Mouse (Mus musculus) liver, embryonic 14.5 days (tissue): ENCODE measurements at regions not wholly inside any gene's neighbourhood (a gene's known extent, or its start where the extent isn't known, plus 50 kb on each side); places are given as distances from the start of the nearest gene placed in this dataset.

Experiments used
- ATAC-seq: fragments of 200-750 bp; cut with Nextera tagmentation; 2 replicates; pipeline ENCODE4 v1.8.0; 2017; ENCODE audit warnings: moderate number of reproducible peaks, mild to moderate bottlenecking, moderate library complexity; ENCODE audit not compliant: insufficient read depth
- DNase-seq, 3 experiments: peaks; one replicate each; pipeline ENCODE4 v3.0.0-alpha.2; 2012 to 2013; ENCODE audit warnings: low read depth in 3 of 3, low spot score in 3 of 3
- H3K27ac ChIP-seq: fragments of 300-500 bp; sonication (generic); 2 replicates; pipeline ENCODE4 v1.5.1; 2014; ENCODE audit warnings: moderate library complexity, mild to moderate bottlenecking, control low read depth, inconsistent platforms
- H3K27me3 ChIP-seq: fragments of 300-500 bp; sonication (generic); 2 replicates; pipeline ENCODE4 v1.6.1; 2014; ENCODE audit warnings: mild to moderate bottlenecking, low read length, moderate library complexity; ENCODE audit not compliant: control insufficient read depth, insufficient read depth
- H3K36me3 ChIP-seq: fragments of 300-500 bp; sonication (generic); replicated peaks from 2 replicates; pipeline ENCODE4 v1.6.1; 2014; ENCODE audit warnings: low read depth; ENCODE audit not compliant: control insufficient read depth, insufficient read depth
- H3K4me1 ChIP-seq, 2 experiments: fragments of 200-500 bp in 1 of 2; fragments of 300-500 bp in 1 of 2; sonication (generic) in 1 of 2; replicated peaks; 2 replicates each; pipeline ENCODE4 v1.6.1; 2012 to 2014; ENCODE audit warnings: antibody characterized with exemption in 1 of 2, inconsistent platforms in 1 of 2, low read length in 1 of 2; ENCODE audit not compliant: control insufficient read depth in 2 of 2, insufficient read depth in 2 of 2
- H3K4me2 ChIP-seq: fragments of 300-500 bp; sonication (generic); 2 replicates; pipeline ENCODE4 v1.6.1; 2014; ENCODE audit warnings: low read depth, mild to moderate bottlenecking, control low read depth, moderate library complexity
- H3K4me3 ChIP-seq, 2 experiments: fragments of 200-500 bp in 1 of 2; fragments of 300-500 bp in 1 of 2; sonication (generic) in 1 of 2; 2 replicates each; pipeline ENCODE4 v1.5.1; 2012 to 2014; ENCODE audit warnings: low read depth in 2 of 2, low read length in 2 of 2, mild to moderate bottlenecking in 2 of 2, control low read depth in 1 of 2, inconsistent platforms in 1 of 2, moderate library complexity in 1 of 2; ENCODE audit not compliant: insufficient read depth in 1 of 2
- H3K9ac ChIP-seq: fragments of 300-500 bp; sonication (generic); replicated peaks from 2 replicates; pipeline ENCODE4 v1.6.1; 2014; ENCODE audit warnings: mild to moderate bottlenecking, control low read depth, moderate library complexity
- H3K9me3 ChIP-seq: fragments of 300-500 bp; sonication (generic); 2 replicates; pipeline ENCODE4 v1.6.1; 2016; ENCODE audit warnings: low read length, mixed read lengths; ENCODE audit not compliant: control insufficient read depth
- CTCF ChIP-seq: IDR thresholded peaks from 2 replicates; pipeline ENCODE4 v1.5.1; 2016; ENCODE audit warnings: antibody characterized with exemption, low read depth, control low read depth
- EP300 ChIP-seq: IDR thresholded peaks from 2 replicates; pipeline ENCODE4 v1.6.1; 2016; ENCODE audit warnings: antibody characterized with exemption, low read depth
- WGBS: fragments of 180-500 bp; shearing (Covaris S2); extraction: QIAGEN DNeasy Blood & Tissue Kit; methylation state at CpG from one replicate; pipeline ENCODE4 v1.1.7; 2014; ENCODE audit not compliant: insufficient replicate concordance; 5-methylcytosine and 5-hydroxymethylcytosine counted together

GRCm38 (mm10) chr12:112434673-112435294 is 54.5 kb upstream of the A530016L24Rik start:
- Histone ChIP-seq H3K36me3 (no peaks in the 10 kb centered on the region), H3K4me3 (no peak overlapping the region), H3K27me3 (no peaks in the 10 kb centered on the region), H3K4me1 (no peaks in the 10 kb centered on the region), H3K9me3 (no peaks in the 10 kb centered on the region), H3K27ac (no peak overlapping the region), H3K9ac (no peak overlapping the region), H3K4me2 (no peak overlapping the region)
- ATAC-seq = no peak
- WGBS = 45% methylated on average over 3 of the region's 3 CpGs
- no peak for DNase-seq
- TF ChIP-seq CTCF = no peak
- no peak for TF ChIP-seq EP300

- no peaks in the 10 kb centered on the region for H3K9me3 ChIP-seq
- H3K4me2 ChIP-seq = no peak overlapping the region
- H3K27ac ChIP-seq = no peak overlapping the region
Measured at GRCm38 (mm10) chr12:112435295-112436110, 53.7 kb upstream of the A530016L24Rik start.

GRCm38 (mm10) chr12:112437046-112437445 is 52.2 kb upstream of the A530016L24Rik start:
- H3K4me3 ChIP-seq = no peak overlapping the region
- no peak overlapping the region for H3K27ac ChIP-seq
- ATAC-seq (no peak), DNase-seq (no peak)
- no peaks in the 10 kb centered on the region for H3K4me1 ChIP-seq
- H3K27me3 ChIP-seq = no peaks in the 10 kb centered on the region
- TF ChIP-seq CTCF (no peak), EP300 (no peak)
- 47% methylated on average over 3 of the region's 3 CpGs for WGBS
- H3K9me3 ChIP-seq = no peaks in the 10 kb centered on the region
- H3K36me3 ChIP-seq = no peaks in the 10 kb centered on the region
- H3K4me2 ChIP-seq = no peak overlapping the region
- H3K9ac ChIP-seq = no peak overlapping the region

More at GRCm38 (mm10) chr12:112435295-112436110, 53.7 kb upstream of the A530016L24Rik start:
- Histone ChIP-seq H3K4me3 (no peak overlapping the region), H3K4me1 (no peaks in the 10 kb centered on the region), H3K27me3 (no peaks in the 10 kb centered on the region), H3K36me3 (no peaks in the 10 kb centered on the region), H3K9ac (no peak overlapping the region)
- DNase-seq (no peak), ATAC-seq (no peak)
- TF ChIP-seq EP300 (no peak), CTCF (no peak)
- WGBS = 63% methylated on average over 21 of the region's 21 CpGs

- ATAC-seq (no peak), DNase-seq (no peak)
- H3K36me3 ChIP-seq = no peaks in the 10 kb centered on the region
- no peaks in the 10 kb centered on the region for H3K4me1 ChIP-seq
- WGBS = 69% methylated on average over 8 of the region's 8 CpGs
- no peak overlapping the region for H3K9ac ChIP-seq
- no peaks in the 10 kb centered on the region for H3K27me3 ChIP-seq
- H3K9me3 ChIP-seq = no peaks in the 10 kb centered on the region
- no peak overlapping the region for H3K4me3 ChIP-seq
- H3K4me2 ChIP-seq = no peak overlapping the region
- TF ChIP-seq CTCF (no peak), EP300 (no peak)
- no peak overlapping the region for H3K27ac ChIP-seq
Measured at GRCm38 (mm10) chr12:112438206-112438605, 51.0 kb upstream of the A530016L24Rik start.
